Mouse (Mus musculus): Measurements from ENCODE around the gene Tango6. TPM values are rescaled to one million over a fixed set of nuclear protein-coding genes. Genes with fewer than 3 reads are reported as not detected.

The Tango6 gene
- total RNA-seq, 1 experiment = 13.6 TPM

DNA sequence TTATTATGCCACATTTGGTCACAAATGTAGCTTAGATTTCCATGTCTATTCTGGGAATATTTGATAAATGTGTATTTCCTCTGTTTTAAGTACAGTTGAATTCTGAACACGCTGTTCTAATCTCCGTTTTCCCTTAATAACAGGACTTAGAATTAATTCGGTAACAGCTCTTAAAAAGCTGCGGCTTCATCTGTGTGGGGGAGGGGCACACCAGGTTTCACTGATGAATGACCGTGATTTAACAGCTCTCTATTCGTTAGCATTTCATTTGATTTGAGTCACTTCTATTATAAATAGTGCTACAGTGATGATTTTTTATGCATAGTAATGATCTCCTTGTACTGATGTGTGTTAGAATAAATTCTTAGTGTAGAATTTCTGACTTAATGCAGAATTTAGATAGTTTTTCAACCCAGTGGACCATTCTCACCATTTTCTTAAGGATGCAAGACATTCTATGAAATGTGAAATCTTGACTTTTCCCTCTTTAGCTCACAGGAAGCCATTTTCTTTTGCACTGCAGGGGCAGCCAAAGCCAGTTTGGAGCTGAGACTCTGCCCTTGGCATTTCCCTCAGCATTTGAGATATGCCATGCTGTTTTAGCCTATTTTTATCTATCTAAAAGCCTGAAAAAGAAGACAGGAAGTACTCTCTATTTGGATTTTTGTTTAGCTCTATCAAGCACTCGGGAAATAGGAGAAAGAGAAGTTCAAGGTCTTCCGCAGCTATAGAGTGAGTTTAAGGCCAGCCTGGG lies 91.9 kb downstream of the Tango6 start:
- in situ Hi-C loops (cut with MboI; ENCODE audit: low sequenced_read_pairs in 2 of 2, unreplicated experiment in 2 of 2) = no loop called here
- no peak for DNase-seq (ENCODE audit: low read depth, low spot score)
- peaks cover 4 to 5% of the 10 kb centered on the region in 2 experiments; a peak in 3 of 4 replicates for H3K4me1 ChIP-seq (ENCODE audit: control insufficient read depth in 2 of 2, insufficient read depth in 2 of 2, low read length in 2 of 2, poor library complexity in 1 of 2)
- H3K27ac ChIP-seq (ENCODE audit: insufficient read depth, low read depth, low read length, poor library complexity, severe bottlenecking) = no peak overlapping the region
- TF ChIP-seq HCFC1 (IDR thresholded peaks at IDR 0.05; ENCODE audit: borderline replicate concordance, insufficient read depth, low read length) (no peak), MAFK (IDR thresholded peaks at IDR 0.05; ENCODE audit: insufficient read depth, low read depth, low read length) (no peak), ZC3H11A (IDR thresholded peaks at IDR 0.05; ENCODE audit: borderline replicate concordance, low read depth, low read length) (no peak), CHD2 (IDR thresholded peaks at IDR 0.05; ENCODE audit: low read depth, low read length) (no peak), ZNF384 (IDR thresholded peaks at IDR 0.05; ENCODE audit: low read depth, low read length) (no peak)
- no peak overlapping the region for H3K4me3 ChIP-seq (ENCODE audit: insufficient read depth in 1 of 2, low read depth in 1 of 2, low read length in 2 of 2, poor library complexity in 1 of 2, severe bottlenecking in 1 of 2)
- H3K36me3 ChIP-seq (ENCODE audit: control insufficient read depth, insufficient read depth, low read length, poor library complexity, severe bottlenecking) = peaks cover 2% of the 10 kb centered on the region; the same call in 1 of the 2 replicates
- H3K9me3 ChIP-seq (ENCODE audit: control insufficient read depth, insufficient read depth, low read depth, low read length) = no peaks in the 10 kb centered on the region
- no peak overlapping the region for H3K9ac ChIP-seq (ENCODE audit: insufficient read depth, low read depth, low read length, poor library complexity, severe bottlenecking)

DNA sequence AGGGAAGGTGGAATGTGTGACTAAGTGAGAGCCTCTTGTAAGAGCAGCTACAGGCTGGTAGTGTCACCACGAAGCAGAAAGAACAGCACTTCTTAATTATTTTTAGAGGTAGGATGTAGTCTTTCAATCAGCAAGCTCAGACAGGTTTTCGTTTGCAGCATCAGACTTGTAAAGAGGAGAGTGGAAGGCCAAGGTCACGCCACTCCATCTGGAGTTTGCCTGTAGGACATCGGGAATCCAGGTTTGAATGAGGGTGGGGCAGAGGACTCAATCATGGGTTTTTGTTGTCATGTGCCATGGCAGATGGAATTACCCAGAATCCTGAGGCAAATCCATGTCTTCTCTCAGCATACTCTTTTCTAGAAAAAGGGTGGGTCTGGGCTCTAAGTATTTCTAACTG lies 106.8 kb downstream of the Tango6 start:
- Histone ChIP-seq H3K4me3 (ENCODE audit: insufficient read depth in 1 of 2, low read depth in 1 of 2, low read length in 2 of 2, poor library complexity in 1 of 2, severe bottlenecking in 1 of 2) (no peak overlapping the region), H3K9me3 (ENCODE audit: control insufficient read depth, insufficient read depth, low read depth, low read length) (no peaks in the 10 kb centered on the region), H3K9ac (ENCODE audit: insufficient read depth, low read depth, low read length, poor library complexity, severe bottlenecking) (no peak overlapping the region), H3K4me1 (ENCODE audit: control insufficient read depth in 2 of 2, insufficient read depth in 2 of 2, low read length in 2 of 2, poor library complexity in 1 of 2) (peaks cover 2 to 9% of the 10 kb centered on the region in 2 experiments; a peak in 2 of 4 replicates), H3K27ac (ENCODE audit: insufficient read depth, low read depth, low read length, poor library complexity, severe bottlenecking) (no peak overlapping the region; the same call in 1 of the 2 replicates), H3K36me3 (ENCODE audit: control insufficient read depth, insufficient read depth, low read length, poor library complexity, severe bottlenecking) (no peaks in the 10 kb centered on the region)
- TF ChIP-seq MAFK (IDR thresholded peaks at IDR 0.05; ENCODE audit: insufficient read depth, low read depth, low read length) (no peak), CHD2 (IDR thresholded peaks at IDR 0.05; ENCODE audit: low read depth, low read length) (no peak), ZC3H11A (IDR thresholded peaks at IDR 0.05; ENCODE audit: borderline replicate concordance, low read depth, low read length) (no peak)
- in situ Hi-C loops (cut with MboI; ENCODE audit: low sequenced_read_pairs in 2 of 2, unreplicated experiment in 2 of 2) = no loop called here
- DNase-seq (ENCODE audit: low read depth, low spot score) = peak; percentile 24

DNA sequence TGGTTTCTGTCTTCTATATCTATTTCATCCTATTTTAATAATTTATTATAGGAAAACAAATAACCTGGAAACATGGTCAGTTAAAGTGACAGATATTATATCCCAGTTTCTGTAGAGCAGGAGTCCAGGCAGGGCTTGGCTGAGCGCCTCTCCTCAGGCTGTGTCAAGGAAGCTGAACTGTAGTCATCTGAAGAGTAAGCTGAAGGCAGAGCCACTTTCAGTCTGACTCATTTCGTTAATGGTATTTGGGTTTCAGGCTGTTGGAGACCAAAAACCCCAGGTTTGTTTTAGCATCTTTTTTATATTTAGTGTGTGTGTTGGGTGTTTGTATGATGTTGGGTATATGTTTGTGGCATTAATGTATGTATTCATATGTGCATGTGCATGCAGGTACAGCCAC lies 112.0 kb downstream of the Tango6 start:
- peaks cover 1 to 4% of the 10 kb centered on the region in 2 experiments; a peak in 1 of 4 replicates for H3K4me1 ChIP-seq (ENCODE audit: control insufficient read depth in 2 of 2, insufficient read depth in 2 of 2, low read length in 2 of 2, poor library complexity in 1 of 2)
- DNase-seq (ENCODE audit: low read depth, low spot score) = no peak
- in situ Hi-C loops (cut with MboI; ENCODE audit: low sequenced_read_pairs in 2 of 2, unreplicated experiment in 2 of 2) = no loop called here
- H3K9ac ChIP-seq (ENCODE audit: insufficient read depth, low read depth, low read length, poor library complexity, severe bottlenecking) = no peak overlapping the region
- no peak for TF ChIP-seq ZC3H11A (IDR thresholded peaks at IDR 0.05; ENCODE audit: borderline replicate concordance, low read depth, low read length)
- no peak for TF ChIP-seq ZNF384 (IDR thresholded peaks at IDR 0.05; ENCODE audit: low read depth, low read length)
- TF ChIP-seq HCFC1 (IDR thresholded peaks at IDR 0.05; ENCODE audit: borderline replicate concordance, insufficient read depth, low read length) = no peak
- TF ChIP-seq MAFK (IDR thresholded peaks at IDR 0.05; ENCODE audit: insufficient read depth, low read depth, low read length) = no peak
- TF ChIP-seq CHD2 (IDR thresholded peaks at IDR 0.05; ENCODE audit: low read depth, low read length) = no peak
- H3K36me3 ChIP-seq (ENCODE audit: control insufficient read depth, insufficient read depth, low read length, poor library complexity, severe bottlenecking) = no peaks in the 10 kb centered on the region
- H3K27ac ChIP-seq (ENCODE audit: insufficient read depth, low read depth, low read length, poor library complexity, severe bottlenecking) = no peak overlapping the region
- H3K9me3 ChIP-seq (ENCODE audit: control insufficient read depth, insufficient read depth, low read depth, low read length) = no peaks in the 10 kb centered on the region
- no peak overlapping the region for H3K4me3 ChIP-seq (ENCODE audit: insufficient read depth in 1 of 2, low read depth in 1 of 2, low read length in 2 of 2, poor library complexity in 1 of 2, severe bottlenecking in 1 of 2)

DNA sequence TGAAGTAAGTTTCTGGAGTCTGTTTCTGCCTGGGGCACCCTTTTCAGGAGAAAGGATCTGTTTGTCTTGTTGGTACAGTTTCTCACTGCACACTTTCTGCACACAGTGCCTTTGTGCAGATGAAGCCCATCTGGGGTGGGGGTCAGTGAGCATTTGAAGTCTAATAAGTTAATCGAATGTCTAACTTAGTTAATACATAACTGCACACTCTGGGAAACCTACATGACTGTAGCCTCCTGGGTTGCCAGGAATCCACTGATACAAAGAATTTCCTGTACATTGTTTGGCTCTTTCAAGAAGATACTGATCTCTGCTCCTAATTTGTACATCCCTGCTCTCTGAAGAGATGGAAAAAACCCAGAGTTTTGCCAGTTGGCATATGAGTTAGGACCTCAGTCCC lies 117.0 kb downstream of the Tango6 start:
- H3K36me3 ChIP-seq (ENCODE audit: control insufficient read depth, insufficient read depth, low read length, poor library complexity, severe bottlenecking) = no peaks in the 10 kb centered on the region
- no peaks in the 10 kb centered on the region for H3K9me3 ChIP-seq (ENCODE audit: control insufficient read depth, insufficient read depth, low read depth, low read length)
- no peak for TF ChIP-seq ZNF384 (IDR thresholded peaks at IDR 0.05; ENCODE audit: low read depth, low read length)
- in situ Hi-C loops (cut with MboI; ENCODE audit: low sequenced_read_pairs in 2 of 2, unreplicated experiment in 2 of 2) = no loop called here
- no peak for DNase-seq (ENCODE audit: low read depth, low spot score)
- no peak overlapping the region for H3K4me3 ChIP-seq (ENCODE audit: insufficient read depth in 1 of 2, low read depth in 1 of 2, low read length in 2 of 2, poor library complexity in 1 of 2, severe bottlenecking in 1 of 2)
- H3K9ac ChIP-seq (ENCODE audit: insufficient read depth, low read depth, low read length, poor library complexity, severe bottlenecking) = no peak overlapping the region
- no peak overlapping the region for H3K27ac ChIP-seq (ENCODE audit: insufficient read depth, low read depth, low read length, poor library complexity, severe bottlenecking)
- H3K4me1 ChIP-seq (ENCODE audit: control insufficient read depth in 2 of 2, insufficient read depth in 2 of 2, low read length in 2 of 2, poor library complexity in 1 of 2) = peaks cover 0 to 3% of the 10 kb centered on the region in 2 experiments; a peak in 2 of 4 replicates

DNA sequence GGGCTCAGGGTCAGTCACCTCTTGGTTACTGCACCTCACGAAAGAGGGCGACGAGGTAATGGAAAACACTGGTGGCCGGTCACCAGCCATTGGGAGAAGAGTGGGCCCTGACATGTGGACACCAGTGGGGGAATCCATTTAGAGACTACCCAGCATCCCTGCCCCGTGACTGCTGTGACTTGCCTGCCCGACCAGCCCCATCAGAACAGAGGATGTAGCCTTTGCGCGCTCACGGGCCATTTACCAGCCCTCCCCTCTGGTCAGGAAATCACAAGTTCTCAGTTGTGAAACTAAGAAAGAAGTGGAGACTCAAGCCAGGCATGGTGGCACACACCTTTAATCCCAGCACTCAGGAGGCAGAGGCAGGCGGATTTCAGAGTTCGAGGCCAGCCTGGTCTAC lies 118.4 kb downstream of the Tango6 start:
- TF ChIP-seq HCFC1 (IDR thresholded peaks at IDR 0.05; ENCODE audit: borderline replicate concordance, insufficient read depth, low read length) (no peak), ZC3H11A (IDR thresholded peaks at IDR 0.05; ENCODE audit: borderline replicate concordance, low read depth, low read length) (no peak), ZNF384 (IDR thresholded peaks at IDR 0.05; ENCODE audit: low read depth, low read length) (no peak), MAFK (IDR thresholded peaks at IDR 0.05; ENCODE audit: insufficient read depth, low read depth, low read length) (no peak), CHD2 (IDR thresholded peaks at IDR 0.05; ENCODE audit: low read depth, low read length) (no peak)
- H3K9me3 ChIP-seq (ENCODE audit: control insufficient read depth, insufficient read depth, low read depth, low read length) = no peaks in the 10 kb centered on the region
- H3K4me1 ChIP-seq (ENCODE audit: control insufficient read depth in 2 of 2, insufficient read depth in 2 of 2, low read length in 2 of 2, poor library complexity in 1 of 2) = peaks cover 0 to 3% of the 10 kb centered on the region in 2 experiments; a peak in 2 of 4 replicates
- H3K9ac ChIP-seq (ENCODE audit: insufficient read depth, low read depth, low read length, poor library complexity, severe bottlenecking) = no peak overlapping the region
- no peaks in the 10 kb centered on the region for H3K36me3 ChIP-seq (ENCODE audit: control insufficient read depth, insufficient read depth, low read length, poor library complexity, severe bottlenecking)
- H3K27ac ChIP-seq (ENCODE audit: insufficient read depth, low read depth, low read length, poor library complexity, severe bottlenecking) = no peak overlapping the region
- in situ Hi-C loops (cut with MboI; ENCODE audit: low sequenced_read_pairs in 2 of 2, unreplicated experiment in 2 of 2) = no loop called here
- no peak overlapping the region for H3K4me3 ChIP-seq (ENCODE audit: insufficient read depth in 1 of 2, low read depth in 1 of 2, low read length in 2 of 2, poor library complexity in 1 of 2, severe bottlenecking in 1 of 2)
- DNase-seq (ENCODE audit: low read depth, low spot score) = no peak

Data from ES-E14 (cell line).